Mouse (Mus musculus): ENCODE measurements around the gene Pbld1. TPM values are rescaled to one million over a fixed set of nuclear protein-coding genes. Genes with fewer than 3 reads are reported as not detected.

Gene Pbld1
- polyA plus RNA-seq, 1 experiment from 2014 or later: 0.99 TPM

GRCm38 (mm10) chr10:63032956-63033355, 27.0 kb upstream of the Pbld1 start:
- Histone ChIP-seq H3K4me1 (replicated peaks; ENCODE audit: control insufficient read depth, insufficient read depth, low read length) (no peaks in the 10 kb centered on the region), H3K36me3 (ENCODE audit: control insufficient read depth, insufficient read depth) (no peaks in the 10 kb centered on the region), H3K4me2 (ENCODE audit: low read length) (no peak overlapping the region), H3K27me3 (replicated peaks; ENCODE audit: control insufficient read depth, insufficient read depth, low read length) (no peaks in the 10 kb centered on the region), H3K27ac (ENCODE audit: low read length) (no peak overlapping the region), H3K9ac (replicated peaks; ENCODE audit: low read depth, low read length) (no peak overlapping the region), H3K9me3 (ENCODE audit: control insufficient read depth, low read length) (no peaks in the 10 kb centered on the region), H3K4me3 (replicated peaks; ENCODE audit: low read length) (no peak overlapping the region)
- 56% methylated on average over 3 of the region's 3 CpGs for WGBS
- ATAC-seq: no peak

- Histone ChIP-seq H3K27me3 (replicated peaks; ENCODE audit: control insufficient read depth, insufficient read depth, low read length) (no peaks in the 10 kb centered on the region), H3K4me3 (replicated peaks; ENCODE audit: low read length) (no peak overlapping the region), H3K4me1 (replicated peaks; ENCODE audit: control insufficient read depth, insufficient read depth, low read length) (no peaks in the 10 kb centered on the region), H3K9me3 (ENCODE audit: control insufficient read depth, low read length) (no peaks in the 10 kb centered on the region), H3K9ac (replicated peaks; ENCODE audit: low read depth, low read length) (no peak overlapping the region), H3K4me2 (ENCODE audit: low read length) (no peak overlapping the region), H3K36me3 (ENCODE audit: control insufficient read depth, insufficient read depth) (no peaks in the 10 kb centered on the region), H3K27ac (ENCODE audit: low read length) (no peak overlapping the region)
- ATAC-seq: no peak
- 90% methylated on average over 14 of the region's 14 CpGs for WGBS
Observed at GRCm38 (mm10) chr10:63038571-63039320, 21.2 kb upstream of the Pbld1 start.

- no peak overlapping the region for H3K9ac ChIP-seq (replicated peaks; ENCODE audit: low read depth, low read length)
- no peak overlapping the region for H3K4me3 ChIP-seq (replicated peaks; ENCODE audit: low read length)
- H3K27me3 ChIP-seq (replicated peaks; ENCODE audit: control insufficient read depth, insufficient read depth, low read length): no peaks in the 10 kb centered on the region
- no peak overlapping the region for H3K4me2 ChIP-seq (ENCODE audit: low read length)
- no peak for ATAC-seq
- no peaks in the 10 kb centered on the region for H3K9me3 ChIP-seq (ENCODE audit: control insufficient read depth, low read length)
- no peak overlapping the region for H3K27ac ChIP-seq (ENCODE audit: low read length)
- H3K36me3 ChIP-seq (ENCODE audit: control insufficient read depth, insufficient read depth): no peaks in the 10 kb centered on the region
- no peaks in the 10 kb centered on the region for H3K4me1 ChIP-seq (replicated peaks; ENCODE audit: control insufficient read depth, insufficient read depth, low read length)
- 55% methylated on average over 5 of the region's 5 CpGs for WGBS
Observed at GRCm38 (mm10) chr10:63039867-63040628, 19.9 kb upstream of the Pbld1 start.

- no peak overlapping the region for H3K4me2 ChIP-seq (ENCODE audit: low read length)
- no peaks in the 10 kb centered on the region for H3K4me1 ChIP-seq (replicated peaks; ENCODE audit: control insufficient read depth, insufficient read depth, low read length)
- H3K9ac ChIP-seq (replicated peaks; ENCODE audit: low read depth, low read length): no peak overlapping the region
- ATAC-seq: no peak
- H3K9me3 ChIP-seq (ENCODE audit: control insufficient read depth, low read length): no peaks in the 10 kb centered on the region
- 64% methylated on average over 3 of the region's 3 CpGs for WGBS
- H3K27ac ChIP-seq (ENCODE audit: low read length): no peak overlapping the region
- H3K27me3 ChIP-seq (replicated peaks; ENCODE audit: control insufficient read depth, insufficient read depth, low read length): no peaks in the 10 kb centered on the region
- no peak overlapping the region for H3K4me3 ChIP-seq (replicated peaks; ENCODE audit: low read length)
- no peaks in the 10 kb centered on the region for H3K36me3 ChIP-seq (ENCODE audit: control insufficient read depth, insufficient read depth)
Observed at GRCm38 (mm10) chr10:63043154-63043553, 16.8 kb upstream of the Pbld1 start.

- Histone ChIP-seq H3K4me1 (replicated peaks; ENCODE audit: control insufficient read depth, insufficient read depth, low read length) (no peaks in the 10 kb centered on the region), H3K36me3 (ENCODE audit: control insufficient read depth, insufficient read depth) (no peaks in the 10 kb centered on the region), H3K9me3 (ENCODE audit: control insufficient read depth, low read length) (no peaks in the 10 kb centered on the region), H3K4me2 (ENCODE audit: low read length) (no peak overlapping the region), H3K9ac (replicated peaks; ENCODE audit: low read depth, low read length) (no peak overlapping the region), H3K4me3 (replicated peaks; ENCODE audit: low read length) (no peak overlapping the region), H3K27ac (ENCODE audit: low read length) (no peak overlapping the region), H3K27me3 (replicated peaks; ENCODE audit: control insufficient read depth, insufficient read depth, low read length) (no peaks in the 10 kb centered on the region)
- ATAC-seq: no peak
- WGBS: 89% methylated on average over 8 of the region's 8 CpGs
Observed at GRCm38 (mm10) chr10:63047751-63048150, 12.2 kb upstream of the Pbld1 start.

GRCm38 (mm10) chr10:63049106-63049505, 10.9 kb upstream of the Pbld1 start:
- Histone ChIP-seq H3K9ac (replicated peaks; ENCODE audit: low read depth, low read length) (no peak overlapping the region), H3K27ac (ENCODE audit: low read length) (no peak overlapping the region), H3K27me3 (replicated peaks; ENCODE audit: control insufficient read depth, insufficient read depth, low read length) (no peaks in the 10 kb centered on the region), H3K9me3 (ENCODE audit: control insufficient read depth, low read length) (no peaks in the 10 kb centered on the region), H3K4me2 (ENCODE audit: low read length) (no peak overlapping the region), H3K36me3 (ENCODE audit: control insufficient read depth, insufficient read depth) (no peaks in the 10 kb centered on the region), H3K4me3 (replicated peaks; ENCODE audit: low read length) (no peak overlapping the region), H3K4me1 (replicated peaks; ENCODE audit: control insufficient read depth, insufficient read depth, low read length) (no peaks in the 10 kb centered on the region)
- ATAC-seq: no peak
- 77% methylated on average over 2 of the region's 2 CpGs for WGBS

- Histone ChIP-seq H3K9me3 (ENCODE audit: control insufficient read depth, low read length) (no peaks in the 10 kb centered on the region), H3K27ac (ENCODE audit: low read length) (no peak overlapping the region), H3K9ac (replicated peaks; ENCODE audit: low read depth, low read length) (no peak overlapping the region), H3K36me3 (ENCODE audit: control insufficient read depth, insufficient read depth) (no peaks in the 10 kb centered on the region), H3K4me1 (replicated peaks; ENCODE audit: control insufficient read depth, insufficient read depth, low read length) (no peaks in the 10 kb centered on the region), H3K27me3 (replicated peaks; ENCODE audit: control insufficient read depth, insufficient read depth, low read length) (no peaks in the 10 kb centered on the region), H3K4me2 (ENCODE audit: low read length) (no peak overlapping the region), H3K4me3 (replicated peaks; ENCODE audit: low read length) (no peak overlapping the region)
- no peak for ATAC-seq
- 67% methylated on average over 7 of the region's 7 CpGs for WGBS
Observed at GRCm38 (mm10) chr10:63051267-63051666, 8.7 kb upstream of the Pbld1 start.

- no peaks in the 10 kb centered on the region for H3K27me3 ChIP-seq (replicated peaks; ENCODE audit: control insufficient read depth, insufficient read depth, low read length)
- H3K4me1 ChIP-seq (replicated peaks; ENCODE audit: control insufficient read depth, insufficient read depth, low read length): no peaks in the 10 kb centered on the region
- H3K36me3 ChIP-seq (ENCODE audit: control insufficient read depth, insufficient read depth): no peaks in the 10 kb centered on the region
- WGBS: 82% methylated on average over 6 of the region's 6 CpGs
- H3K4me2 ChIP-seq (ENCODE audit: low read length): no peak overlapping the region
- no peaks in the 10 kb centered on the region for H3K9me3 ChIP-seq (ENCODE audit: control insufficient read depth, low read length)
- H3K9ac ChIP-seq (replicated peaks; ENCODE audit: low read depth, low read length): no peak overlapping the region
- no peak overlapping the region for H3K27ac ChIP-seq (ENCODE audit: low read length)
- ATAC-seq: no peak
- H3K4me3 ChIP-seq (replicated peaks; ENCODE audit: low read length): no peak overlapping the region
Observed at GRCm38 (mm10) chr10:63052011-63052410, 8.0 kb upstream of the Pbld1 start.

GRCm38 (mm10) chr10:63053007-63053406, 7.0 kb upstream of the Pbld1 start:
- no peaks in the 10 kb centered on the region for H3K9me3 ChIP-seq (ENCODE audit: control insufficient read depth, low read length)
- no peak overlapping the region for H3K4me3 ChIP-seq (replicated peaks; ENCODE audit: low read length)
- H3K9ac ChIP-seq (replicated peaks; ENCODE audit: low read depth, low read length): no peak overlapping the region
- H3K4me1 ChIP-seq (replicated peaks; ENCODE audit: control insufficient read depth, insufficient read depth, low read length): no peaks in the 10 kb centered on the region
- no peak overlapping the region for H3K27ac ChIP-seq (ENCODE audit: low read length)
- H3K4me2 ChIP-seq (ENCODE audit: low read length): no peak overlapping the region
- 58% methylated on average over 6 of the region's 6 CpGs for WGBS
- ATAC-seq: no peak
- H3K36me3 ChIP-seq (ENCODE audit: control insufficient read depth, insufficient read depth): no peaks in the 10 kb centered on the region
- H3K27me3 ChIP-seq (replicated peaks; ENCODE audit: control insufficient read depth, insufficient read depth, low read length): no peaks in the 10 kb centered on the region

Measured in forebrain, embryonic 16.5 days (tissue).